Mouse (Mus musculus) hindbrain, postnatal 0 days (tissue): ENCODE measurements around the gene Acsl4. TPM values are rescaled to one million over a fixed set of nuclear protein-coding genes. Genes with fewer than 3 reads are reported as not detected.
A peak's percentile ranks its signal among the peaks of the same experiment; 100 is the strongest.

Experiments used
- ATAC-seq: fragments of 200-750 bp; cut with Nextera tagmentation; 2 replicates; pipeline ENCODE4 v1.8.0; 2017; ENCODE audit warnings: mild to moderate bottlenecking, moderate TSS enrichment, moderate library complexity
- DNase-seq: peaks from one replicate; pipeline ENCODE4 v3.0.0-alpha.2; 2015; ENCODE audit warnings: low spot score
- H3K27ac ChIP-seq: fragments of 300-500 bp; sonication (generic); 2 replicates; pipeline ENCODE4 v1.5.1; 2014; ENCODE audit warnings: mild to moderate bottlenecking
- H3K27me3 ChIP-seq: fragments of 300-500 bp; sonication (generic); 2 replicates; pipeline ENCODE4 v1.6.1; 2014; ENCODE audit warnings: low read length, mixed read lengths; ENCODE audit not compliant: insufficient read depth
- H3K36me3 ChIP-seq: fragments of 300-500 bp; sonication (generic); 2 replicates; pipeline ENCODE4 v1.6.1; 2014; ENCODE audit warnings: low read length, mixed read lengths; ENCODE audit not compliant: insufficient read depth
- H3K4me1 ChIP-seq: fragments of 300-500 bp; sonication (generic); 2 replicates; pipeline ENCODE4 v1.6.1; 2014; ENCODE audit warnings: antibody characterized with exemption, low read length, mixed read lengths; ENCODE audit not compliant: insufficient read depth
- H3K4me2 ChIP-seq: fragments of 300-500 bp; sonication (generic); 2 replicates; pipeline ENCODE4 v1.6.1; 2014; ENCODE audit warnings: low read depth, mild to moderate bottlenecking, low read length, moderate library complexity, mixed read lengths
- H3K4me3 ChIP-seq: fragments of 300-500 bp; sonication (generic); 2 replicates; pipeline ENCODE4 v1.5.1; 2014; ENCODE audit warnings: low read length
- H3K9ac ChIP-seq: fragments of 300-500 bp; sonication (generic); replicated peaks from 2 replicates; pipeline ENCODE4 v1.6.1; 2014; ENCODE audit warnings: mild to moderate bottlenecking, low read length, moderate library complexity, mixed read lengths
- H3K9me3 ChIP-seq: fragments of 300-500 bp; sonication (generic); 2 replicates; pipeline ENCODE4 v1.6.1; 2016; ENCODE audit warnings: low read length, mixed read lengths
- CTCF ChIP-seq: IDR thresholded peaks from 2 replicates; pipeline ENCODE4 v1.5.1; 2016; ENCODE audit warnings: antibody characterized with exemption, control low read depth, low read depth
- WGBS: fragments of 180-500 bp; shearing (Covaris S2); extraction: QIAGEN DNeasy Blood & Tissue Kit; methylation state at CpG from one replicate; pipeline ENCODE4 v1.1.7; 2014; 5-methylcytosine and 5-hydroxymethylcytosine counted together
- polyA plus RNA-seq: library from polyadenylated mRNA; unstranded; fragments of >200 nt; fragmentation: Nextera tagmentation; extraction: Ambion mirVana; gene quantifications from 2 replicates; pipeline ENCODE4 v1.2.1, GENCODE M21; 2015
- total RNA-seq: library from RNA; depleted of rRNA; stranded (reverse); fragments of >200 nt; gene quantifications from 2 replicates; pipeline ENCODE4 v1.2.3, GENCODE M21; 2014

Acsl4 gene
- total and polyA plus RNA-seq, 2 experiments from 2014 or later = 30.0 to 30.3 TPM

DNA sequence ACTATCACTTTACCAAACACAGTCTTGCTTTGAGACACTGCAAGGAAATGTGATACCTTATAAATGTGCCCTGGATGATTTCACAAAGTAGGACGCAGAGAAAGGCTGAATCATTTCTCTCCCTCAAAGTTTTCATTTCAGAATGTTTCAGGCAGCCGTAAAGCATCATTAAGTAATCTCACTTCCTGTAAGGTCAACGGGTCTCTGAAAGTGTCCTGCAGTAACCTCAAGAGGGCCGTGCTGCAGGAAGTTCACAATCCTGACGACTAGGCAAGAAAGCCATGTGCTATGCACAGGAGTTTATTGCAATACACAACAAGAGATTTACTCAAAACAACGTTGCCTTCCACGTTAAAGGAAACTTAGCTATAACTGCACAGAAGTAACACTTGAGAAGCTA lies 20.4 kb downstream of the Acsl4 start:
- Histone ChIP-seq H3K4me1 (no peaks in the 10 kb centered on the region), H3K4me3 (no peak overlapping the region), H3K9ac (no peak overlapping the region), H3K27me3 (no peaks in the 10 kb centered on the region), H3K4me2 (no peak overlapping the region), H3K27ac (no peak overlapping the region), H3K36me3 (no peaks in the 10 kb centered on the region), H3K9me3 (no peaks in the 10 kb centered on the region)
- no peak for TF ChIP-seq CTCF
- no peak for DNase-seq
- no peak for ATAC-seq
- WGBS = 77% methylated on average over 7 of the region's 7 CpGs

DNA sequence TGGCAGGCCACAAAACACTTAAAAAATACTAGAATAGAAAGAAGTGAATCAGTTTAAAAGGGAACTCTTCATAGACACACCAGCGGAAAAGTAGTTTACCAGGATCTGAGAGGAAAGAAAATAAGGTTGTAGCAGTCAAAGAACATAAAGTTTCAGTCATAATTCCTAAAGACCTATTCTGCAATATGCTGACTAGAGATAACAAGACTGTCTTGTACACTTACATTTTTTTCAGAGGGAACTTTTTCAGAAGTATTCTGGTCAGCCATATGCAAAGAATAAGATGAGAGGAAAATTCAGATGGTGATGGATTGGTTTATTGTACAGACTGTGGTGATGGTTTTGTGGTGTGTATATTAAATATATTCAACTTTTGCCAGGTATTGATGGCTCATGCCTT lies 26.5 kb downstream of the Acsl4 start:
- no peaks in the 10 kb centered on the region for H3K27me3 ChIP-seq
- no peak for TF ChIP-seq CTCF
- H3K27ac ChIP-seq = no peak overlapping the region
- H3K4me2 ChIP-seq = no peak overlapping the region
- H3K9ac ChIP-seq = no peak overlapping the region
- H3K4me1 ChIP-seq = no peaks in the 10 kb centered on the region
- WGBS = 77% methylated on average over 1 of the region's 1 CpGs
- no peaks in the 10 kb centered on the region for H3K9me3 ChIP-seq
- no peak overlapping the region for H3K4me3 ChIP-seq
- no peak for ATAC-seq
- DNase-seq = no peak
- H3K36me3 ChIP-seq = no peaks in the 10 kb centered on the region

DNA sequence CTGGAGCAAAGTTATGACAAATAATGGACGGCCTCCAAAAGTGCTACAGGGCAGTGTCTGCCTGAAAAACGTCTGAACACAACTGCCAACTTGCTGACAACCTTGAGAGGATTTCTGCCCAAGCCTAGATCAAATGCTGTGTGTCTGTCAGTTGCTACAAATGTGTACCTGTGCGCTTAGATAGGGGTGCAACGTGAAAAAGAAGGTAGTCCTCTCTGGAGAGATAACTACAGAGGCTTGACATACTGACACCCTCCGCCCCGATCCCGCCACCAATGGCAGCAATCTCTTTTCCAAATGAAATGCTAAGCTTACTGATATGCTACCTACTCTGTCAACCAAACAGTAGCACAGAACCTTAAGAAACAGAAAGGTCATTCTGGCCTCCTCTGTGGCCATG lies 31.3 kb downstream of the Acsl4 start:
- H3K27me3 ChIP-seq = no peaks in the 10 kb centered on the region; the same call in 1 of the 2 replicates
- H3K36me3 ChIP-seq = no peaks in the 10 kb centered on the region
- no peak overlapping the region for H3K27ac ChIP-seq
- H3K4me2 ChIP-seq = no peak overlapping the region
- no peak overlapping the region for H3K4me3 ChIP-seq
- H3K9ac ChIP-seq = no peak overlapping the region
- DNase-seq (no peak), ATAC-seq (no peak)
- TF ChIP-seq CTCF = no peak
- no peaks in the 10 kb centered on the region for H3K9me3 ChIP-seq
- no peaks in the 10 kb centered on the region for H3K4me1 ChIP-seq
- 84% methylated on average over 7 of the region's 7 CpGs for WGBS

DNA sequence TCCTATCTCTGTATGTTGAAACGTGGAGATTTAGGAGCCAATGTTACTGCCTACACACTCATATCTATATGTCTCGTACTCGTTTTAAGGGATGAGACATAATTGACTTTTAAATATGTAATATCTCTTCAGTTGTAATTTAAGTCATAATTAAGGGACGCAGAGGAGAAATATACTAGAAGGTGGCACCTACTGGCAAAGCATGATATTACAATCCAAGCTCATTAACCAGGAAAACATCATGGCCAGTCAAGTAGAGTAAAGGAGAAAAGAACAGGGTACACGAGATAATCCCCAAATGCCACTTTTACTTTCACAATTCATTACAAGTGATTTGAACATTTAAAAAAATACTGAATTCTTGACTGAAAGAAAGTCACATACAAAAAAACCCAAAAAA lies 31.9 kb downstream of the Acsl4 start:
- no peak overlapping the region for H3K27ac ChIP-seq
- no peak for DNase-seq
- WGBS = 80% methylated on average over 5 of the region's 5 CpGs
- peak; percentile 30; the same call in 1 of the 2 replicates for TF ChIP-seq CTCF
- no peaks in the 10 kb centered on the region; the same call in 1 of the 2 replicates for H3K27me3 ChIP-seq
- H3K36me3 ChIP-seq = no peaks in the 10 kb centered on the region
- ATAC-seq = no peak
- H3K9ac ChIP-seq = no peak overlapping the region
- H3K4me2 ChIP-seq = no peak overlapping the region
- no peak overlapping the region for H3K4me3 ChIP-seq
- no peaks in the 10 kb centered on the region for H3K4me1 ChIP-seq
- H3K9me3 ChIP-seq = no peaks in the 10 kb centered on the region

DNA sequence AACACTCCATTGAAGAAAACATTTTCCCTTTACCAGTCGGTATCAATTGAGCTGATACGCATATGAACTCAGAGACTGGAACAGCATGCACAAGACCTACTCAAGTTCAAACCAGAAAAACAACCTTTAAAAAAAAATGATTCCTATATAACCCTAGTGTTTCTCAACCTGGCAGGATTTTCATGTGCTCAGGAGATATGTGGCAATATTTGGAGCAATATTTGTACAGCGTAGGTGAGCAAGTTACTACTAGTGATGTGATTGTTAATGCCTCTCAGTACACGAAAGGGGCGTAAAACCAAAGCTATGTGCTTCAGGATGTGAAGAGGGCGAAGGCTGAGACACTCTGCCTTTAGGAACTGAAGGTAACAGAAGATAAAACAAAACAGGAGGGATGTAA lies 54.1 kb downstream of the Acsl4 start:
- ATAC-seq = no peak
- WGBS = 89% methylated on average over 6 of the region's 6 CpGs
- Histone ChIP-seq H3K4me3 (no peak overlapping the region), H3K27me3 (no peaks in the 10 kb centered on the region), H3K4me2 (no peak overlapping the region), H3K4me1 (no peaks in the 10 kb centered on the region), H3K9me3 (no peaks in the 10 kb centered on the region), H3K27ac (no peak overlapping the region), H3K9ac (no peak overlapping the region), H3K36me3 (no peaks in the 10 kb centered on the region)
- no peak for DNase-seq
- no peak for TF ChIP-seq CTCF

DNA sequence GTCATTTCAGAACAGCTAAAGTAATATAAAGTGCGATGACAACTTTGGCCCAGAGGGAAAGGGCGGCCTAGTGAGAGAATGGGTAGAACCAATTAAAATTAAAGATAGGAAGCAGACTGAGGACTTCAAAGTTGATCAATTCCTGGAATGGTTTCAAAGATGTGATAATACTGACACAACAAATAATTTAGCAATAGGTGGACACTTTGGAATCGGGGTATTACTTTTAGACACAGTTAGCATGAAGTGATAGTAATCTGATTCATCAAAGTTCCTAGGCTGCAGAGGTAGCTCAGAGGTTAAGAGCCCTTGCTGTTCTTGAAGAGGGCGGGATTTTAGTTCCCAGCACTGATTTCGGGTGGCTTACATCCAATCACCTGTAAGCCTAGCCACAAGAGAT lies 54.8 kb downstream of the Acsl4 start:
- Histone ChIP-seq H3K4me1 (no peaks in the 10 kb centered on the region), H3K36me3 (no peaks in the 10 kb centered on the region), H3K4me2 (no peak overlapping the region), H3K9ac (no peak overlapping the region), H3K4me3 (no peak overlapping the region), H3K9me3 (no peaks in the 10 kb centered on the region), H3K27ac (no peak overlapping the region), H3K27me3 (no peaks in the 10 kb centered on the region)
- TF ChIP-seq CTCF = no peak
- ATAC-seq (no peak), DNase-seq (no peak)
- WGBS = 87% methylated on average over 5 of the region's 5 CpGs

DNA sequence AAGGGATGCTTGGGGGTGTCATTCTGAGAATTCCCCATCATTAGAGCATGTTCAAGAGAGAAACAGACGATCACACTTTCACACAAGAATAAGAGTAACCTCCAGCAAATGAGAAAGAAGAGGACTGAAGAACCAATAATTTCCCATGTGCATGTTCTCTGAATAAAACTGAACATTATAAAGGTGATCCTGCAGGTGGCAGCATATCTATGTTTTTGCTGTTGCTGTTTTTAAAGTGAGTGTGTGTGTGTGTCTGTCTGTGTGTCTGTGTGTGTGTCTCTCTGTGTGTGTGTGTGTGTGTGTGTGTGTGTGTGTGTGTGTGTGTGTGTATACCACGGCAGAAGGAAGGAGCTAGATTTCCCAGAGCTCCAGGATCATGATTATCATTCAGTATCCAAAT lies 64.6 kb downstream of the Acsl4 start:
- Histone ChIP-seq H3K4me3 (no peak overlapping the region), H3K4me1 (no peaks in the 10 kb centered on the region), H3K9me3 (no peaks in the 10 kb centered on the region), H3K27ac (no peak overlapping the region), H3K9ac (no peak overlapping the region), H3K36me3 (no peaks in the 10 kb centered on the region), H3K27me3 (no peaks in the 10 kb centered on the region), H3K4me2 (no peak overlapping the region)
- peak; percentile 53 for TF ChIP-seq CTCF
- WGBS = 86% methylated on average over 2 of the region's 2 CpGs
- DNase-seq (no peak), ATAC-seq (no peak)
